Mouse (Mus musculus) forebrain, embryonic 16.5 days (tissue): Measurements from ENCODE around the gene Gnb3. TPM values are rescaled to one million over a fixed set of nuclear protein-coding genes. Genes with fewer than 3 reads are reported as not detected.
"Not testable (repeated sequence)": the region's sequence is repeated elsewhere in the genome, so short reads cannot be mapped to it uniquely, and the experiment has no call there.

ENCODE experiments used
- ATAC-seq: fragments of 200-750 bp; cut with Nextera tagmentation; 2 replicates; pipeline ENCODE4 v1.8.0; 2017; ENCODE audit warnings: mild to moderate bottlenecking, moderate library complexity
- H3K27ac ChIP-seq: fragments of 300-500 bp; sonication (generic); 2 replicates; pipeline ENCODE4 v1.5.1; 2014; ENCODE audit warnings: low read length, control low read depth
- H3K27me3 ChIP-seq: fragments of 300-500 bp; sonication (generic); replicated peaks from 2 replicates; pipeline ENCODE4 v1.6.1; 2014; ENCODE audit warnings: low read length; ENCODE audit not compliant: control insufficient read depth, insufficient read depth
- H3K36me3 ChIP-seq: fragments of 300-500 bp; sonication (generic); 2 replicates; pipeline ENCODE4 v1.6.1; 2014; ENCODE audit not compliant: control insufficient read depth, insufficient read depth
- H3K4me1 ChIP-seq: fragments of 300-500 bp; sonication (generic); replicated peaks from 2 replicates; pipeline ENCODE4 v1.6.1; 2014; ENCODE audit warnings: low read length; ENCODE audit not compliant: control insufficient read depth, insufficient read depth
- H3K4me2 ChIP-seq: fragments of 300-500 bp; sonication (generic); 2 replicates; pipeline ENCODE4 v1.6.1; 2014; ENCODE audit warnings: mild to moderate bottlenecking, low read length, control low read depth
- H3K4me3 ChIP-seq: fragments of 300-500 bp; sonication (generic); replicated peaks from 2 replicates; pipeline ENCODE4 v1.5.1; 2014; ENCODE audit warnings: mild to moderate bottlenecking, low read length, control low read depth
- H3K9ac ChIP-seq: fragments of 300-500 bp; sonication (generic); replicated peaks from 2 replicates; pipeline ENCODE4 v1.6.1; 2014; ENCODE audit warnings: low read depth, low read length, control low read depth
- H3K9me3 ChIP-seq: fragments of 300-500 bp; sonication (generic); 2 replicates; pipeline ENCODE4 v1.6.1; 2016; ENCODE audit warnings: low read length; ENCODE audit not compliant: control insufficient read depth
- WGBS: fragments of 180-500 bp; shearing (Covaris S2); extraction: QIAGEN DNeasy Blood & Tissue Kit; methylation state at CpG from one replicate; pipeline ENCODE4 v1.1.7; 2014; 5-methylcytosine and 5-hydroxymethylcytosine counted together
- polyA plus RNA-seq: library from polyadenylated mRNA; unstranded; fragments of >200 nt; fragmentation: Nextera tagmentation; extraction: Ambion mirVana; gene quantifications from 2 replicates; pipeline ENCODE4 v1.2.1, GENCODE M21; 2015

Gnb3 gene
- polyA plus RNA-seq, 1 experiment from 2014 or later: 0.75 TPM

DNA sequence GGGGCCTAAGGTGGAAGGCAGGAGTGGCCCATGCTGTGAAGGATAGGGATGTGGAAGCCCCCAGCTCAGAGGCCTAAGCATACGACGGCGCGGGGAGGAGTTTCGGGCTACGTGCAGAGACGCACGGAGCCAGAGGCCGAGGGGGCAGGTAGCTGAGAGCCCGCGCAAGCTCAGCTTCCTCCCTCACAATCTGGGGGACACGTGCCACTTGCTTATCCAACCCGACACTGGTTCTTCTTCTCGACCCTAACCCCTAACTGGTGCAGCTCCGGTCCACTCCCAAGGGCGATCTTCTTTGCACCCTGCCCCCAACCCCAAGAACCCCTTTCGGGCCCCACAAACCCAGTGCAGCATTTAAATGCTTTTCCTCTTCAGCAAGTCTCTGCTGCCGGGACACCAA is 26.6 kb downstream of the Gnb3 start:
- Histone ChIP-seq H3K4me3 (peak overlapping the region; percentile 66), H3K27me3 (no peaks in the 10 kb centered on the region), H3K4me1 (peaks cover 28% of the 10 kb centered on the region), H3K4me2 (peak overlapping the region; percentile 73), H3K9me3 (no peaks in the 10 kb centered on the region), H3K27ac (peak overlapping the region; percentile 77), H3K36me3 (peaks cover 17% of the 10 kb centered on the region), H3K9ac (peak overlapping the region; percentile 74)
- peak; percentile 74 for ATAC-seq
- 0% methylated on average over 17 of the region's 18 CpGs for WGBS

DNA sequence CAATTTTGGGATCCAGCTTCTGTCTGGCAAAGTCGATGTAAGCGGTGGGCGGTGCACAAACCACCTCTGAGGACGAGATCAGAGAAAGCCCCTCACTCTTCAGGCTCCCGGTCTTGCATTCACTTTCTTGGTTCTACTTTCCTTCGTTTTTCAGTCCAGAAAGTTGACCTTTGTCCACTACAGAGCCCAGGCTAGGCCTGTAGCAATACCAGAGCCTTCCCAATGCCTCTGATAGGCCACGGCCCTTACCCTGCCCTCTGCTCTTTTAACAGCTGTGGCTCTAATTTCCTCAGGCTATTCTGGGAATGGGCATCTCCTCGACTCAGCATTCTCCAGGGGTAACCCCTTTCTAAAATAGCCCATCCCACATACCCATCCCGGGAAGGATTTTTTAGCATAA is 27.2 kb downstream of the Gnb3 start:
- Histone ChIP-seq H3K4me1 (peaks cover 28% of the 10 kb centered on the region), H3K4me2 (peak overlapping the region; percentile 73), H3K27ac (peak overlapping the region; percentile 77), H3K36me3 (peaks cover 12% of the 10 kb centered on the region), H3K4me3 (peak overlapping the region; percentile 66), H3K27me3 (no peaks in the 10 kb centered on the region), H3K9me3 (no peaks in the 10 kb centered on the region), H3K9ac (peak overlapping the region; percentile 74)
- no peak for ATAC-seq
- 13% methylated on average over 9 of the region's 9 CpGs for WGBS

DNA sequence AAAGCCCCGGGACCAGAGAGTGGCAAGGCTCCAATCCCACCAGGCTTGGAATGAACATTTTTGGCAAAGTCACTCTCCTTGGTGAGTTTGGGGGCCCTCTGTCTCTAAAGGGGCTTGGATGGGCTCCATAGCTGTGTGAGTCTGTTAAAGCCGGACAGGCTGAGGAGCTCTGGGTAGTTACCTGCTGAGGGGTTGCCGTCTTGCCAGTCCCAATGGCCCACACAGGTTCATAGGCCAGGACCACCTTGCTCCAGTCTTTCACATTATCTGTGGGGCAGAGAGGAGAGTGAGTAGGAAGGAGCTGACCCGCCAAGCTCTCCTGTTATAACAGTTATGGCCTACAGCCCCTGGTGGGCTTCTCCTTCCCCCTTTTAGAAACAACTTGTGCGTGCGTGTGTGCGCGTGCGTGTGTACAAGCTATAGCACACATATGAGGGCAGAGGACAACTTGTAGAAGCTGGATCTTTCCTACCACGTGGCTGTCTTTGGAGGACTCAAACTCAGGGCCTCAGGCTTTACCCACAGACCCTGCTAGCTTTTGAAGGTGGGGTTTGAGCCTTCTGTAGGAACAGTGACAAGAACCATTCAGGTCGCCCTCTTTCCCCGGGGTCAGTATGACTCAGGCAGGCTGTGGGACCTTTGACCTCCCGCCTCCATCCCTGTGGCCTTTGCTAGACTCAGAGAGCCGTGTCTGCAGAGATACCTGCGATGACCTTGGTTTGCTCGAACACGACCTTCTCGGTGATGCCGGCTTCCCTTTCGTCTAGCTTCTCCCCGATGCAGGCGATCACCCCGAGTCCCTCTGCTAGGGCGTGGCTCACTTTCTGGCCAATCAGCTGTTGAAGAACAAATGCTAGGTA is 28.1 kb downstream of the Gnb3 start:
- Histone ChIP-seq H3K27ac (no peak overlapping the region), H3K4me1 (peaks cover 28% of the 10 kb centered on the region), H3K36me3 (peaks cover 2% of the 10 kb centered on the region; the same call in 1 of the 2 replicates), H3K9ac (no peak overlapping the region), H3K4me2 (peak overlapping the region; percentile 73), H3K4me3 (no peak overlapping the region), H3K9me3 (no peaks in the 10 kb centered on the region), H3K27me3 (no peaks in the 10 kb centered on the region)
- ATAC-seq: no peak
- 83% methylated on average over 24 of the region's 24 CpGs for WGBS

DNA sequence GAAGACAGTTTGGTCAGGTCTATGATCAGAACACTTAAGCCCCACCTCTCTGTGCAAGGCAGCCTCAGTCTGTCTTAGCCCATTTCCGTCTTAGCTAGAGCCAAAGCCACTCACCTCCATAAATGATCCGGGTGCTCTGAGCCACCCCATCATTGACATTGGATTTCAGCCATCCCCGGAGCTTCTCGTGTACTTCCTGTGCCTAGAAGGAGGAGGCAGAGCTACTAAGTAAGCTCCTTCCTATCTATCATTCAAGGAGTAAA is 28.7 kb downstream of the Gnb3 start:
- 81% methylated on average over 4 of the region's 4 CpGs for WGBS
- Histone ChIP-seq H3K4me3 (no peak overlapping the region), H3K4me2 (no peak overlapping the region), H3K27me3 (no peaks in the 10 kb centered on the region), H3K27ac (no peak overlapping the region), H3K4me1 (peaks cover 30% of the 10 kb centered on the region), H3K9me3 (no peaks in the 10 kb centered on the region), H3K9ac (no peak overlapping the region), H3K36me3 (no peaks in the 10 kb centered on the region)
- no peak for ATAC-seq

DNA sequence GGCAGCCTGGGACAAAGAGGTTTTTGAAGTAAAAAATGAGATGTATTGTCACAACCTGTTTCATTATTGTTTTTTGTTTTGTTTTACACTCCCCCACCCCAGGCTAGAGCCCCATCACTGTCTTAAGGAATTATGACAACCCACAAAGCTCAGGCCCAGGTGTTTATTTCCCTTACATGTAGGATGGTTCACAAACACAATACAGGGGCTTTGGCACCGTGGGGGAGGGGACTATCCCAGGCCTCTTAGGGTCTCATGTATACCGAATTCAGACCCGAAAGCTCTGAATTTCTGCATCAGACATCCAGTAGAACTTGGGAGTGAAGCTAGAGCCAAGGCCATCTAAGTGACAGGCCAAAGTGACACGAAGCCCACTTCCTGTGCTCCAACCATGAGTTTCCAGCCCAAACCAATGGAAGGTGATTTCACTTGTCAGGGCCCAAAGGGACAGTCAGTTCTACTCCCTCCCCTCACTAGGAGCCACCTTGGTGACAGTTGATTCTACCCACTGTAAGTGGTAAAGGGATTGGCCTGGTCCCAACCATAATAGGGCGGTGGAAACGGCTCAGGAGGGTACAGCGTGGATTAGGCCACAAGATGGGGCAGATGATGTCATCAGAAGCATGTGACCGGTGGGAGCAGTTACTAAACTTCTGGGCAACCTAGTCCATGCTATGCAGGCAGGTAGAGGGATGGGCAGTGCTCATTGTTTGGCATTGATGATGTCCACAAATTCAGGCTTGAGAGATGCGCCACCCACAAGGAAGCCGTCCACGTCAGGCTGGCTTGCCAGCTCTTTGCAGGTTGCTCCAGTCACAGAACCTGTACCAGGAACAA is 29.3 kb downstream of the Gnb3 start:
- H3K4me2 ChIP-seq, H3K27ac ChIP-seq, H3K27me3 ChIP-seq, H3K9me3 ChIP-seq, ATAC-seq, H3K9ac ChIP-seq, H3K36me3 ChIP-seq, H3K4me3 ChIP-seq: not testable (repeated sequence)
- H3K4me1 ChIP-seq: peaks cover 32% of the 10 kb centered on the region
- 72% methylated on average over 9 of the region's 11 CpGs for WGBS

DNA sequence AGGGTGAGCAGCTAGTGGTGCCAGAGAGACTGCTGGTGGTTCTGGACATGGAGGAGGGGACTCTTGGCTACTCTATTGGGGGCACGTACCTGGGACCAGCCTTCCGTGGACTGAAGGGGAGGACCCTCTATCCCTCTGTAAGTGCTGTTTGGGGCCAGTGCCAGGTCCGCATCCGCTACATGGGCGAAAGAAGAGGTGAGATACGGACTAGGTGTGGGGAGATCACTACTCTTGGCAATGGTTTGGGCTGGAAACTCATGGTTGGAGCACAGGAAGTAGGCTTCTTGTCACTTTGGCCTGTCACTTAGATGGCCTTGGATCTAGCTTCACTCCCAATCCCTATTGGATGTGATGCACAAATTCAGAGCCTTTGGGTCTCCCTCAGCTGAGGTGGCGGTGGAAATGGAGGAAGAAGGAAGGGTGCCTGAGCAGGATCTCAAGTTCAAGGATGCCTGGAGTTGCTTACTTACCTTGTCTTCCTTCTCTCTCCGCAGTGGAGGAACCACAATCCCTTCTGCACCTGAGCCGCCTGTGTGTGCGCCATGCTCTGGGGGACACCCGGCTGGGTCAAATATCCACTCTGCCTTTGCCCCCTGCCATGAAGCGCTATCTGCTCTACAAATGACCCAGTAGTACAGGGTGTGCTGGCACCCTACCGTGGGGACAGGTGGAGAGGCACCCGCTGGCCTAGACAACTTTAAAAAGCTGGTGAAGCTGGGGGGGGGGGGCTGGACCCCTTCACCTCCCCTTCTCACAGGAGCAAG is 30.1 kb downstream of the Gnb3 start:
- H3K9me3 ChIP-seq: no peaks in the 10 kb centered on the region
- no peaks in the 10 kb centered on the region for H3K27me3 ChIP-seq
- ATAC-seq: no peak
- peaks cover 38% of the 10 kb centered on the region for H3K4me1 ChIP-seq
- no peak overlapping the region for H3K27ac ChIP-seq
- WGBS: 45% methylated on average over 14 of the region's 14 CpGs
- H3K4me2 ChIP-seq: peak overlapping the region; percentile 80
- H3K4me3 ChIP-seq: peak overlapping the region; percentile 46
- no peaks in the 10 kb centered on the region for H3K36me3 ChIP-seq
- no peak overlapping the region for H3K9ac ChIP-seq

DNA sequence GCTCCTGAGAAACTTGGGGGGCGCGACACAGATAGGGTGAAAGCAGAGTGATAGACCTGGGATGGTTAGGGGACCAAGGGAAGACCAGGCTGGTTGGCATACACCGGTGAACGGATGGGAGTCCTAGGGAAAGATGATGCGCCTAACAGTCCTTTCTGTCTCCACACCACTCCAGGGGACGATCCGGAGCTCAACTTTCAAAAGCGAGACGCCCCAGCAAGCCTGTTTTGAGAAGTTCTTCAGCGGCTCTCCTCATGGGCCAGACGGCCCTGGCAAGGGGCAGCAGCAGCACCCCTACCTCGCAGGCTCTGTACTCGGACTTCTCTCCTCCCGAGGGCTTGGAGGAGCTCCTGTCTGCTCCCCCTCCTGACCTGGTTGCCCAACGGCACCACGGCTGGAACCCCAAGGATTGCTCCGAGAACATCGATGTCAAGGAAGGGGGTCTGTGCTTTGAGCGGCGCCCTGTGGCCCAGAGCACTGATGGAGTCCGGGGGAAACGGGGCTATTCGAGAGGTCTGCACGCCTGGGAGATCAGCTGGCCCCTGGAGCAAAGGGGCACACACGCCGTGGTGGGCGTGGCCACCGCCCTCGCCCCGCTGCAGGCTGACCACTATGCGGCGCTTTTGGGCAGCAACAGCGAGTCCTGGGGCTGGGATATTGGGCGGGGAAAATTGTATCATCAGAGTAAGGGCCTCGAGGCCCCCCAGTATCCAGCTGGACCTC is 30.9 kb downstream of the Gnb3 start:
- Histone ChIP-seq H3K4me2 (peak overlapping the region; percentile 80), H3K9me3 (no peaks in the 10 kb centered on the region), H3K36me3 (no peaks in the 10 kb centered on the region), H3K9ac (peak overlapping the region; percentile 55), H3K27me3 (no peaks in the 10 kb centered on the region), H3K4me1 (peaks cover 38% of the 10 kb centered on the region), H3K27ac (peak overlapping the region; percentile 60), H3K4me3 (peak overlapping the region; percentile 46)
- 0 out of 2 replicates have a peak, but pooled peaks have one; percentile 1 for ATAC-seq
- under 1% methylated on average over 35 of the region's 35 CpGs for WGBS

DNA sequence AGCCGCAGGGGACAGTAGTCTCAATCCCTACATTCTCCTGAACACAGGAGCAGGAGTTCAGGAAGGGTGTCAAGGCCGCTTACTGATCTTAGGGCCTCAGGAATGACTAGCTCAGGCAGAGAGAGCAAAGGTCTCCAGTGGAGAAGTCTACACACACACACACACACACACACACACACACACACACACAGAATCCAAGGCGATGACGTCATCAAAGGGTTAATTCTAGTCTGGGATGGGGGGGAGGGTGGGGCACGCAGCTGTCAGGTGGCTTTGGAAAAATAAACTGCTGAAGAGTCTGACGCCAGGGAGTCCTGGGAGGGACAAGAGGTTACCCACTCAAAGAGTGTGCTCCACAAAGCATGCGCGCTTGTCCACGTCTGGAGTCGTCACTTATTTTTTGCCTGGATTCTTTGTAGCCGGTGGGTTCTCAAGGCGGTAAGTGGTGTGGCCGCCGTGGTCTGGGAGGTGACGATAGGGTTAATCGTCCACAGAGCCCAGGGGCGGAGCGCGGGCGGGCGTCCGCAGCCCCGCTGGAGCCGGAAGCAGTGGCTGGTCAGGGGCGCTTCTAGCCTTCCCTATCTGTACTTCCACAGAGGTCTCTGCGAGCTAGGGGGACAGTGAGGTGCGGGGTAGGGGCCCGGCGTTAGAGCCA is 31.6 kb downstream of the Gnb3 start, which contains the start of gene Spsb2:
Gene Spsb2 (plus strand): TSS at position 304 of the 655 bp plus-strand sequence.
- H3K9ac ChIP-seq: peak within 1 kb of the TSS; percentile 55
- H3K4me3 ChIP-seq: peak within 1 kb of the TSS; percentile 46
- H3K27ac ChIP-seq: peak within 1 kb of the TSS; percentile 60
- peak within 1 kb of the TSS; percentile 80 for H3K4me2 ChIP-seq
- peak; percentile 7; the same call in 1 of the 2 replicates for ATAC-seq
- H3K36me3 ChIP-seq: no peaks in the 10 kb centered on the region
- peaks cover 38% of the 10 kb centered on the region for H3K4me1 ChIP-seq
- H3K27me3 ChIP-seq: no peaks in the 10 kb centered on the region
- WGBS: 5% methylated on average over 29 of the region's 29 CpGs
- H3K9me3 ChIP-seq: no peaks in the 10 kb centered on the region
